Mouse (Mus musculus): ENCODE measurements around the gene Klhl31.

- TF ChIP-seq MYOD1 (IDR thresholded peaks at IDR 0.05; ENCODE audit: control insufficient read depth in 1 of 3, insufficient read length in 2 of 3, low read depth in 2 of 3) (peak; percentile 50 to 83 (median 77)), POLR2A (IDR thresholded peaks at IDR 0.05; ENCODE audit: insufficient read length, low read depth) (no peak), MAX (IDR thresholded peaks at IDR 0.05; ENCODE audit: low read depth) (no peak), TCF12 (IDR thresholded peaks at IDR 0.05; ENCODE audit: insufficient read depth, poor library complexity, severe bottlenecking) (no peak), USF1 (IDR thresholded peaks at IDR 0.05; ENCODE audit: low read depth) (no peak), MYOG (IDR thresholded peaks at IDR 0.05; ENCODE audit: control insufficient read depth in 1 of 3, insufficient read depth in 1 of 3, insufficient read length in 2 of 3, low read depth in 2 of 3) (peak in 1 of 3 experiments; percentile 6), CEBPB (IDR thresholded peaks at IDR 0.05; ENCODE audit: insufficient read depth, poor library complexity, severe bottlenecking) (no peak), REST (IDR thresholded peaks at IDR 0.05; ENCODE audit: insufficient read depth, insufficient read length) (no peak)
These were observed 16.2 kb upstream of the Klhl31 start for GRCm38 (mm10) chr9:77620077-77620476.
